Mouse (Mus musculus) ovary, postnatal 36 days (tissue): ENCODE data around the gene Lzic.

Experiments used
- DNase-seq: peaks from one replicate; pipeline ENCODE4 v3.0.0; 2022; ENCODE audit warnings: low spot score, mixed read lengths

Gene Lzic

DNA sequence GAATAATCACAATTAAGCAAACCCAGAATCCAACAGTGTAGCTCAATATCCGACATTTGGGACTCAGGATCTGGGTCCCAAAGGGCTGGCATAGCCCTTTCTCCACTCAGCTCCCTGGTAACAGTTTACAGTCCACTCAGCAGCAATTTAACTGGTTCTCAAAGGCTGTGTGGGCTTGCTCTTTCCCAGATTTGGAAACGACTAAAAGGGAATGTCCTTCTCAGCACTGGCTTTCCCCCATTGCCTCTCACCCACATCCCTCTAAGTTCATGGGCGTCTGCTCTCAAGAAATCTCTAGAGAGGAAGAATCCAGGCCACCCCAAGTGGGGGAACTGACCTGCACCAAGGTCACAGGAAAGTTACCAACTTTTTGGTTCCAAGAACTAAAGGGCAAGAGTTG lies 463 bp upstream of the Lzic start:
- no peak for DNase-seq

GRCm38 (mm10) chr4:149485825-149486206 lies 787 bp downstream of the Lzic start:
- DNase-seq, result no peak

DNA sequence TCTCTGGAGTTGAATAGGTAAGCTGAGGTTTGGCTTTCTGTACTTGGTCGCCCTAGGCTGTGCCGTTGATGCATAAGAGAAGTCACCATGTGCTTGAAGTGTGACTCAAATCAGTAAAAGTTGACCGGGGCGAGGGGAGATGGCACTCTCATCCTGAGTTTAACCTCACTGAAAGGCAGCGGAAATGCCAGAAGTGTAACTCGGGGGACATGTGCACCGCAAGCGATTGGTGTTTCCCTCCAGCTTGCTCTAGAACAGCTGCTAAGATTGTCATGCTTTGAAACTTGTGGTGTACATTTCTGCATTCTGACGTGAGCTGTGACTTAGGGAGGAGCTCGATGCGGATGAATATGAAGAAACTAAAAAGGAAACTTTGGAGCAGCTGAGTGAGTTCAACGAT lies 2.7 kb downstream of the Lzic start:
- DNase-seq, result no peak

DNA sequence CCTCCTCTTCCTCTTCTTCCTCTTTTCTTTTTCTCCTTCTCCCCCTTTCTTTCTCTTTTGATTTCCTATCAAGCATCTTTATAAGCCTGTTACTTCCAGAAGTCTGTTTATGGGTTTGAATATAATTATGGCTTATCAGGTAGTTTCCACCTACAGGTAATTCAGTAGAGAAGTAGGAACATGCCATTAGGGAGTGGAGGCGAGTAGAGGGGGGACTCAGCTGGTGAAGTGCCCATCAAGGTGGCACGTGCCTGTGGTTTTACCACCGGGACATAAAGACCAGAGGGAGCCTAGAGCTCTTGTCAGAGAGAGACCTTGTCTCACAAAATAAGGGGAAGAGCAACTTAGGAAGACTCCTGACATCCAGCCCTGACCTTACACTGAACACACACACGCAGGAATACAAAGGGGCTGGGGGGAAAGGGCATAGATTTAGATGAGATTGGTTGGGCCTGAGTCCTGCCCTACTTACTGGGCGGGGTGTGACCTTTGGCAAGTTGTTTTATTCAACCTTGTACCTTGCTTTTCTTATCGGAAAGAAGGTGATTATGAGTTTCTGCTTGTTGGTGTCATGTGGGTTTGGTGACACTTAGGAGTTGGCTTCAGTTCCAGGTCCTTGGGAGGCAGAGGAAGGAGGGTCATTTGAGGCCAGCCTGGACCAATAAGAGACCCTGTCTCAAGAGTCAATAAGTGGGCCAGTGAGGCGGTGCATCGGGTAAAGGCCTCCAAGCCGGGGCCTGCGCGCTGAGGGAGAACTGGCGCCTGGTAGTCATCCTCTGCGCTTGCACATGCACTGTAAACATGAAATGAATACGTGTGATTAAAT lies 4.6 kb downstream of the Lzic start:
- no peak for DNase-seq

DNA sequence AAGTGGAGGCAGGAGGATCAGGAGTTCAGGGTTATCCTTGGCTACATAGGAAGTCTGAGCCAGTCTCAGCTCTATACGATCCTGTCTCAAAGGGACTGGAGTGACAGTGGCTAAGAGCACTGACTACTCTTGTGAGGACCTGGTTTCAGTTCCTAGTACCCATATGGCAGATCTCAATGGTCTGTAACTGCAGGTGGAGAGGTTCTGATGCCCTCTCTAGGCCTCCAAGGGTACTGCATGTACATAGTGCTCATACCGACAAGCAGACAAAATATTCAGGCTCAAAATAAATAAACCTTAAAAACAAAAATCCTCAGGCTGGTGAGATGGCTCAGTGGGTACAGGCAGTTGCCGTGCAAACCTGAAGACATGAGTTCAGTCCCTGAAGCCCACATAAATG lies 6.1 kb downstream of the Lzic start:
- DNase-seq, result no peak

DNA sequence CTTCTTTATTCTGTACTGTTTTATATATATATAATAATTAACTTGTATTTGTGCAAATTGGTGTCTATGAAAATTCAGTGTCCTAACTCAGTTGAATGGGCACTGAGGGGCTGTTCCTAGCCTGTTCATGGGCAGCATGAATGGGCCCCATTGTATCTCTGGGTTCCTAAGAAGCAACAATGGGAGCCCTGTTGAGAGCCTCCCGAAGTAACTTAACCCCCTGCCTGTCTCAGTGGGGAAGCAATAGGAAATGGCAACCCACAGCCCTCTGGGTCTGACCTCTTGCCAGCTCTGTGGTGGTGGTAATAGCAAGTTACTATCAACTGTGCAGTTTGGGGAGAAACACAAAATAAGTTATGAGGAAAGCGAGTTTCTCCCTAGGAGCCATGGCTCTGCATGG lies 11.6 kb downstream of the Lzic start:
- no peak for DNase-seq

DNA sequence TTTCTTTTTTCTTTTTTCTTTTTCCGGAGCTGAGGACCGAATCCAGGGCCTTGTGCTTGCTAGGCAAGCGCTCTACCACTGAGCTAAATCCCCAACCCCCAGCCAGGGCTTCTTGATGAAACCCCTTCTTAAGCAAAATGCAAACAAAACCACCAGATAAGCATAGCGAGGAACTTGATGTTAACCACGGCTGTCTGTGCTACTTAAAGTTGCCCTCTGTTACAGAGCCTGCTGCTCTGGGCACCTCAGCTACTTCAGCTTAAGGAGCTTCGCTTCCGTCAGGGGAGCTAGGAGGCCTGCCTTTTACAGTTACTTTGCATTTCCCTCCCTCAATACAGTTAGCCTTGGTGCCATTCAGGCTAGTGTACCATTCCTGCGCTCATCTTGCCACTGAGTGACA lies 13.9 kb downstream of the Lzic start:
- no peak for DNase-seq

DNA sequence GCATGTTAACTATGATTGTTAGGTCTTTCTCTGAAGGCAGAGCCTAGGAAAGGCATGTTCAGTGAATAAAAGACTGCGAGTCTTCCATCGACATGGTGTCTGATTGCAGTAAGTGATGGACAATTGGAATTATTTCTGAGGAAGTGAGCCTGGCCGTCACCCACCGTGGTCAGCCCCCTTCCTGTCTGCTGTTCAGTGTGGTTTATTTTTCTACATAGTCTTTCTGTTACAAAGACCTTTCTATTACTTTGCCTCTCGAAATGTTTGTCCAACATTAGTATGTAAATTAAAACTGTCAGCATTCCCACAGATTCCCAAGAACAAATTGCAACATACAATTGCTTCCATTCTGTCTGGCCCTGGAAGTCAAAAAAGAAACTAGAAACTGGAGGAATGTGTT lies 14.8 kb downstream of the Lzic start:
- no peak for DNase-seq

GRCm38 (mm10) chr4:149504363-149504762 lies 19.3 kb downstream of the Lzic start:
- DNase-seq, result no peak

DNA sequence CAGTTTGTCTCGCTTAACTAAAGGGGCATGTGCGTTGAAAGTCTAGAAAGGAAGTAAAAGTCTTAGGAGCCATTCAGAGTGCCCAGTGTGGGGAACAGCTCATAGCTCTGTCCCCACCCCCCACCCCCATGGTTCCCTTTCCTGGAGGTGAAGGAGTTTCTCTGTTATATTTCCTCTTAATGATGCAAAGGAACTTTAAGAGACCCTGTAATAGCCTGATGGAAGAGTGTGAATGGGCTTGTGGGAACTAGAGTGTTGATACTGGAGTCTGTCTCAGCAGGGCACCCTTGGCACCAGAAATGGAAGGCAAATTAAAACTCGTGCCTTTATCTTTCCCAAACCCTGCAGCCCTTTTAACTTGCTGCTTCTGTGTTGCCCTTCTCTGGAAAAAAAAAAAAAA lies 19.8 kb downstream of the Lzic start:
- no peak for DNase-seq

GRCm38 (mm10) chr4:149505261-149505967 lies 20.4 kb downstream of the Lzic start:
- no peak for DNase-seq

- no peak for DNase-seq
Measured at GRCm38 (mm10) chr4:149506904-149507303, 21.9 kb downstream of the Lzic start.

DNA sequence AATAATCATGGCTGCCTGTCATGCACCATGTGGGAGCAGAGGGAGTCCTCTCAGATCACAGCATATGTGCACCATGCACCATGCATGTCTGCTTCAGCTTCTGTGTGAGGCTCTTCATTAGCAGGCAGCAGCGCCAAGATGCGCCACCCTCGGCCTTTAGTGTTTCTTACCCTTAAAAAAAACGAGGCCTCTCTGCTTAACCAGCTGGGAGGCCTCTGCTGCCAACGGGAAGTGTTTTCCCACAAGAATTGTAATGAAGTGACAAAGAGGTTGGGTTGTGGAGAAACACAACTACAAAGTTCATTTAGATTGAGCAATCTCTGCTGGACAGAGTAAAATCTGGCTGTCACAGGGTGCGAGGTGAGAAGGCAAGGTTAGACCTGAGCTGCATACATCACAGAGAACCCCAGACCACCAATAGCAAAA lies 26.2 kb downstream of the Lzic start:
- no peak for DNase-seq

DNA sequence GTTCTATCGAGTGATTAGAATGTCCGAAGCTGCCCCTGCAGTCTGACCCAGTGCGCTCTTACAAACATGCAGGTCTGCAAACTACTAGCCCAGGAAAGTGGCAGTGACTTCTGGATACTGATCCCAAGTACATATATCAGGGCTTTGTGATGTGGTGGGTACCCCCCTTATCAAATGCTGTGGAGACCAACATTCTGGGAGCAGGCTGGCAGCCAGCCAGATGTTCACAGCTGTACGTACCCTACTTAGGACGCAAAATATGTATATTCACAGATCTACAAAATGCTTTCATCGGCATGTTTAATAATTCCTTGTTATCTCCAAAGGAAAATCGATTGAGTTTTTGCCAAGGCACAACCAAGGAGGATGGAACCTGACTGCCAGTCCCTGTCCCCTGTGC lies 27.0 kb downstream of the Lzic start:
- no peak for DNase-seq

DNA sequence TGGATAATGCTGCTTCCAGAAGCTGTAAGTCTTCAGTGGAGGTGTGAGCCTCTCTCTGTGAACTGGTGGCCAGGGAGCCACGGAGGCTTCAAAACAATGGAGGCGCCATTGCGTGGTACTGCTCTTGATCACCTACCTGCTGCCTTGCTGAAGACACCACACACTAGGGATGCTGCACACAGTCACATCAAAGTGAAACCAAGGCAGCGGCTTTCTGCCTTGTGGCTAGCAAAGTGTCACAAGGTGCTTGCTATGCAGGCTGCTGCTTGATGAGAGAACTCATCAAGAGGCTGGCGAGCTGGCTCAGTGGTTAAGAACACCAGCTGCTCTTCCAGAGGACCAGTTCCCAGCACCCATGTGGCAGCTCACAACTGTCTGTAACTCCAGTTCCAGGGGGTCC lies 30.7 kb downstream of the Lzic start:
- DNase-seq, result no peak

DNA sequence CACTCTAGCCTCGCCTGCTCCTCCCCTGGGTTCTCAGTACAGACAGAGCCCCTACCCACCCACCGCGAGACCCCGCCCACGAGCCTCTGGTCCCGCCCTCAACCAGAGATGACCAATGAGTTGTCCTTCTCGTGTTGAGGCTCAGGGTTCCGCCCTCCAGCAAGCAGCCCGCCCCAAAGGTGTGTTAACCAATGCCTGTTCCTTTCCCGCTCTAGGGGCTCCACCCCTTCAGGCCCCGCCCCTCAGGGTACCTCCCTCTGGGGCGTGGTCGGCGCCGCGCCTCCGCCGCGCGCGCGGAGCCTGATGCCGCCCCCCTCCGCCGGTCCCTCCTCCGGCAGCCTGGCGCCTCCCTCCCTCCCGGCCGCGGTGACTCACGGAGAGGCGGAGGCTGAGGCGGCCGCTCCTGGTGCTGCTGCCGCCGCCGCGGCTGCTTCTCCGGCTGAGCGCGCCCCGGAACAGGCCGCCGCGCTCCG lies 32.9 kb downstream of the Lzic start, which contains the start of gene Ctnnbip1:
Gene Ctnnbip1 (plus strand): TSS at position 369 of the 473 bp plus-strand sequence.
- DNase-seq, result peak; percentile 98

- DNase-seq, result no peak
Measured at GRCm38 (mm10) chr4:149518351-149519220, 33.6 kb downstream of the Lzic start.

- no peak for DNase-seq
Measured at GRCm38 (mm10) chr4:149521258-149521657, 36.2 kb downstream of the Lzic start.

- no peak for DNase-seq
Measured at GRCm38 (mm10) chr4:149523961-149524360, 38.9 kb downstream of the Lzic start.

DNA sequence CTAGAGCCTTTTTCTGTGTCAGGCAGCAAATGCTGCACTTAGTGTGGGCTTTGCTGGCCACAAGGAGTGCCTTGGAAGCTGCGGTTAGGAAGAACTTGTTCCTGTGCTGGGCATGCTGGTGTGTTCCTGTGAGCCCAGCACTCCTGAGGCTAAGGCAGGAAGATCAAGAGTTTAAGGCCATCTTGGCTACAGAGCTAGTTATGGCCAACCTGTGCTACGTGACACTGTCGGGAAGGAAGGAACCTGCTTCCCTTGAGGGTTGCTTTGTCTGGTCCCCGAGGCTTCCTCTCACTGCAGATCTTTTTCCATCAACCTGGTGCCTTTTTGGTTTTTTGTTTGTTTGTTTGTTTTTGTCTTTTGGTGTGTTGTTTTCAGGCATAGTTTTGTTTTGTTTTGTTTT lies 40.1 kb downstream of the Lzic start:
- DNase-seq, result no peak

DNA sequence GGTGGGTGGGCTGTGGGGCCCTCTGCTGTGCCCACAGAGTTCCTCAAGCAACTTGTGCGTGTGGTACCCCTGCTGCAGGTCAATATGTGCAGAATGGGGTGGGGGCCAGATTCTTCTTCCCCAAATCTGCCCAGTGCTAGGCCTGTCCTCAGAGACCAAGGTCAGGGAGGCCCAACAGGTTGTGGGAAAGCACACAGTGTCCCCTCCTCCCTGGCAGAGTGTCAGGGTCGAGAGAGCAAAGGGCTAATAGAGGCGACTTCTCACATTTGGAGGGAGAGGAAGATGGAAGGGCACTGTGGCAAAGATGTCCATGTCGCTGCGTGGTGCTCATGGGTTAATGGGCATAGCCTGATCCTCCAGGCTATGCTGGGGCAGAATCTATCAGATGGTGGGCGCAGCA lies 40.8 kb downstream of the Lzic start:
- DNase-seq, result no peak

- no peak for DNase-seq
Measured at GRCm38 (mm10) chr4:149526330-149526729, 41.3 kb downstream of the Lzic start.
